Mouse (Mus musculus): ENCODE data around the gene 1700040F15Rik. TPM values are rescaled to one million over a fixed set of nuclear protein-coding genes. Genes with fewer than 3 reads are reported as not detected.

1700040F15Rik gene
- polyA plus RNA-seq (2015; fragmentation: Illumina TruSeq; extraction: RNeasy Lipid Tissue Mini Kit (QIAGEN cat#74804); ENCODE audit: insufficient read depth, low read depth, low replicate concordance) = not detected

GRCm38 (mm10) chrY:61101947-61102346 is at the start of gene 1700040F15Rik:
1700040F15Rik (plus strand) TSS chrY:61102247.

